ENCODE assay signal across 19 mouse cellular contexts in genomic region chr9:56646227-56647025, GRCm38 (mm10).
A peak's percentile ranks its signal among the peaks of the same experiment; 100 is the strongest.
DNase-seq lines count a peak whose midpoint lies in the region; ATAC-seq lines count a peak whose summit lies in the region.
"Had no signal": no experiment of that assay in that cellular context is flagged by ENCODE, and none has a peak within 500 bp of the region (broad histone marks: within the 10 kb centered on the region; RNA-seq: fewer than 3 reads in every experiment).

No protein-coding gene starts in this region.

- no peak for DNase-seq in frontal cortex, postnatal 25 days (ENCODE audit: low spot score in 2 of 2)
- peak; percentile 54 to 59 for DNase-seq in left cerebral cortex, adult 18-20 months (ENCODE audit: low spot score in 2 of 2)
- no peak for DNase-seq in left cerebral cortex, adult 11 months (ENCODE audit: low spot score)
- DNase-seq in right cerebral cortex, adult 18-20 months, result peak; percentile 77
- no peak for DNase-seq in right cerebral cortex, postnatal 36 days (ENCODE audit: low spot score in 2 of 2)
- DNase-seq in cerebellum, adult 9-10 months, result no peak
- DNase-seq: adrenal gland, postnatal 10 days; adrenal gland, postnatal 36 days; cerebellum, adult 11 months; cerebellum, adult 2 months; cerebellum, postnatal 10 days; cerebellum, postnatal 36 days; gastrocnemius, postnatal 25 days; heart, adult 18-20 months; heart, postnatal 10 days; heart, postnatal 36 days had no signal

- ATAC-seq in frontal cortex, adult (ENCODE audit: low TSS enrichment), result peak; percentile 66
- ATAC-seq: forebrain, embryonic 13.5 days; forebrain, embryonic 16.5 days had no signal

Comparison
In these comparisons a context has a peak if more than half of its experiments do, and no peak if none do; other contexts are left out.
1. DNase-seq: peak in left cerebral cortex, adult 18-20 months (2 of 2) and right cerebral cortex, adult 18-20 months (single experiment); none in frontal cortex, postnatal 25 days (0 of 2), left cerebral cortex, adult 11 months (single experiment), right cerebral cortex, postnatal 36 days (0 of 2) and cerebellum, adult 9-10 months (single experiment).